Mouse (Mus musculus): ENCODE measurements around the gene Agpat4.

DNA sequence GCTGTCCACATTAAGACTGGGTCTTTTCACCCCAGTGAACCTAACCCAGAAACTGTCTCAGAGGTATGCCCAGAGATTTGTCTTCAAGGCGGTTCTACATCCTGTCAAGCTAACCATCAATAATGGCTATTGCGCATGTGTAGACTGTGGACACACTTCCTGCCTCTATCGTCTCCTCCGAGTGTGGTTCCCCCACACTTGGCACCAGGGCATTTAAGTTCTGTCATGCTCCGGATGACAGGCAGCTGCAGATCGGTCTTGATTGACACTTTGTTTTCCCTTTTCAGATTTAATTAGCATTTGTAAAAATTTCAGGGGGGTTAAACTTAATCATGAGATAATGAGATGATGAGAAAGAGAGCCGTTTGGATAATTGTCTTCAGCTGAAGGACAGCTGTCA is 56.4 kb downstream of the Agpat4 start:
- no peak for TF ChIP-seq CTCF (IDR thresholded peaks at IDR 0.05; ENCODE audit: low read depth)
- no peak for TF ChIP-seq EP300 (IDR thresholded peaks at IDR 0.05; ENCODE audit: low read depth)

Data from heart, postnatal 0 days (tissue).